Mouse (Mus musculus) small intestine, adult 2 months (tissue): Measurements from ENCODE around the gene Tmem8b. TPM values are rescaled to one million over a fixed set of nuclear protein-coding genes. Genes with fewer than 3 reads are reported as not detected.

Experiments used
- H3K27ac ChIP-seq: fragments of 200-500 bp; 2 replicates; pipeline ENCODE4 v1.5.1; 2012; ENCODE audit warnings: low read depth, low read length, control low read depth, inconsistent platforms; ENCODE audit not compliant: insufficient read depth
- H3K27me3 ChIP-seq: fragments of 200-500 bp; 2 replicates; pipeline ENCODE4 v1.6.1; 2012; ENCODE audit warnings: mild to moderate bottlenecking, moderate library complexity, low read length, inconsistent platforms; ENCODE audit not compliant: control insufficient read depth, insufficient read depth
- H3K36me3 ChIP-seq: fragments of 200-500 bp; 2 replicates; pipeline ENCODE4 v1.6.1; 2012; ENCODE audit warnings: mild to moderate bottlenecking, low read length, control low read depth, inconsistent platforms; ENCODE audit not compliant: control insufficient read depth, insufficient read depth
- H3K4me1 ChIP-seq: fragments of 200-500 bp; 2 replicates; pipeline ENCODE4 v1.6.1; 2012; ENCODE audit warnings: low read length, inconsistent platforms, mixed read lengths; ENCODE audit not compliant: control insufficient read depth, insufficient read depth, insufficient read length
- H3K4me3 ChIP-seq: fragments of 200-500 bp; 2 replicates; pipeline ENCODE4 v1.5.1; 2012; ENCODE audit warnings: low read depth, mild to moderate bottlenecking, control low read depth, inconsistent platforms, low read length, moderate library complexity
- CTCF ChIP-seq: fragments of 200-500 bp; IDR thresholded peaks from 2 replicates; pipeline ENCODE4 v1.5.1; 2012; ENCODE audit warnings: low read depth, mild to moderate bottlenecking, control low read depth, inconsistent platforms, low read length, moderate library complexity, mixed read lengths; ENCODE audit not compliant: insufficient replicate concordance, insufficient read length; ENCODE audit errors: extremely low read depth
- POLR2A ChIP-seq: fragments of 200-500 bp; IDR thresholded peaks from 2 replicates; pipeline ENCODE4 v1.6.1; 2012; ENCODE audit warnings: low read depth, mild to moderate bottlenecking, control low read depth, inconsistent platforms, low read length, moderate library complexity
- WGBS: fragments of 180-500 bp; shearing (Covaris S2); methylation state at CpG from one replicate; pipeline ENCODE4 v1.1.7; 2018; 5-methylcytosine and 5-hydroxymethylcytosine counted together
- polyA plus RNA-seq: library from polyadenylated mRNA; depleted of rRNA; stranded (reverse); fragments of >200 nt; gene quantifications from 2 replicates; pipeline ENCODE4 v1.2.3, GENCODE M21; 2012

The Tmem8b gene
- polyA plus RNA-seq, 1 experiment = 4.3 TPM

DNA sequence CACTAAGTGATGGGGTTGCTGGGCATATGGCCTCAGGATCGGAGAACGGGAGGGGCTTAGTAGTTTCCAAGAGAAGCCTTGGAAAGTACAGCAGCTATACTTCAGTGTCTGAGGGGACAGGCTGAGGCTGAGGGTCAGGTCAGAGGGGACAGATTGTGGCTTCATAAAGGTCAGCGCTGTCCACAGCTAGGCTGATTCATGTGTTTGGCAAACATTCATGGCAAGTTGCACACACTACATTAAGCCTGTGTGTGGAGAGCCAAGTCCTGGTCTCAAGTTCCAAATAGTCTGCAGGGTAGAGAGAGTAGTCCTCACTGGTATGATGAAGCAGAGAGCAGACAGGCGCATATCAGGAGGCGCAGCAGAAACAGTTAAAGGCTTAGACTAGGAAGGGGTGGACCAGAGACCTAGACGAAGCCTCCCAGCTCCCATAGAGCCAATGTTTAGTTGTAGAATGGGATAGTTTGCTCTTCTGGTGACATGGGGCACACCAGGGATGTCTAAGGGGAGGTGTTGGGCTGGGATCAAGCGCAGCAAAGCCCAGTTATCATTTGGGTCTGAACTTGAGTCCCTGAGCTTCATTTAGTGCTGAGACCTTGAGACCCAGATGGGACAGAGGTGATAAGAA lies 10.8 kb downstream of the Tmem8b start:
- TF ChIP-seq POLR2A = no peak
- TF ChIP-seq CTCF = no peak
- WGBS = 93% methylated on average over 7 of the region's 7 CpGs

DNA sequence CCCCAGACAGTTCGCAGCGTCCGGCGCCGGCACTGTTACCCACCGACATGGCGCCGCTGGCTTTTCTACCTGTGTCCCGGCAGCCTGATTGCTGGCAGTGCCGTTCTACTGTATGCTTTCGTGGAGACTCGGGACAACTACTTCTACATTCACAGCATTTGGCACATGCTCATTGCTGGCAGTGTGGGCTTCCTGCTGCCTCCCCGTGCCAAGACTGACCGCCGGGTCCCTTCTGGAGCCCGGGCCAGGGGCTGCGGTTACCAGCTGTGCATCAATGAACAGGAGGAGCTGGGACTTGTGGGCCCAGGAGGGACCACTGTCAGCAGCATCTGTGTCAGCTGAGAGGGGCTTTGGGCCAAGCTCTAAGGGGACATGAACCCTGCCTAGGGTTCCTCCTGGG lies 21.2 kb downstream of the Tmem8b start:
- TF ChIP-seq CTCF (no peak), POLR2A (no peak)
- no peaks in the 10 kb centered on the region; the same call in 1 of the 2 replicates for H3K27me3 ChIP-seq
- 97% methylated on average over 17 of the region's 17 CpGs for WGBS
- no peaks in the 10 kb centered on the region for H3K36me3 ChIP-seq
- H3K4me1 ChIP-seq = peaks cover under 1% of the 10 kb centered on the region; the same call in 1 of the 2 replicates
- no peak overlapping the region for H3K4me3 ChIP-seq
- no peak overlapping the region for H3K27ac ChIP-seq

More for the DNA sequence above, 10.8 kb downstream of the Tmem8b start:
- H3K36me3 ChIP-seq = no peaks in the 10 kb centered on the region
- peaks cover 3% of the 10 kb centered on the region; the same call in 1 of the 2 replicates for H3K4me1 ChIP-seq
- H3K4me3 ChIP-seq = no peak overlapping the region
- H3K27me3 ChIP-seq = no peaks in the 10 kb centered on the region
- no peak overlapping the region for H3K27ac ChIP-seq

DNA sequence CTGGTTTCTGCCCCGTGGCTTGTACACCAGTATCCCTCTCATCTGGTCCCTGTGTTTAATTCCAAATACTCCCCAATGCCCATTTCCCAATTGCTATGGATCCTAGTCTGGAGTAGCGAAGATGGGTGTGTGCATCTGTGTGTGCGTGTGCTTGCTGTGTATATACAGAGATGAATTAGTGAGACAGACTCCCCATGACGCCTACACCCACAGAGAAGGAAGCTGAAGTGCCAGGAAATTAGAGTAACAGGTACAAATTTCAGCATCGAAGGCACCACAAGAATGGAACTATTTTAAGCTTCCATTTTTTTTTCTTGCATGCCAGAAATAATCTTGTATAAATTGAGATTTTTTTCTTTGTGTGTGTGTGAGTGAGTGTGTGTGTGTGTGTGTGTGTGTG lies 22.3 kb downstream of the Tmem8b start:
- peaks cover 5% of the 10 kb centered on the region for H3K4me1 ChIP-seq
- TF ChIP-seq CTCF (no peak), POLR2A (no peak)
- H3K27me3 ChIP-seq = no peaks in the 10 kb centered on the region; the same call in 1 of the 2 replicates
- no peak overlapping the region for H3K27ac ChIP-seq
- H3K36me3 ChIP-seq = no peaks in the 10 kb centered on the region
- WGBS = 76% methylated on average over 5 of the region's 5 CpGs
- no peak overlapping the region for H3K4me3 ChIP-seq

DNA sequence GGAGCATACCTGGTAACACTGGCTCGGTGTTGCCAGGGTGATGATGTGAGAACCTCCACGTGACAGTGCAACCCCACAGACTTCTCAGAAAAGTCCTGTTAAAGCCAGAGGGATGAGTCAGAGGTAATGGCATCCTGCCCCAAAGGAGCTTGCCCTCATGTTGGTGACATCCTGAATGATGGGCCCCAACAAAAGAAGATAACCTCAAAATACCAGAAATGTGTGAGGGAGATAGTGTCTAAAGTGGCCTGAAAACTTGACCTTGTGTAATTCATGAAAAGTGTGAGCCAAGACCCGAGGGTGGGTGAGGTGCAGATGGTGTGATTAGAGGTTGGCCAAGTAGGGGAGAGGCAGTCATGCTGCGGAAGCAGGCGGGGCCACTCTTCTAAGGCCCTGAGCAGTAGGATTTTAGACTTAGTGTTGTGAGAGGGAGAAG lies 25.1 kb downstream of the Tmem8b start:
- no peak for TF ChIP-seq POLR2A
- TF ChIP-seq CTCF = no peak
- Histone ChIP-seq H3K36me3 (no peaks in the 10 kb centered on the region), H3K27ac (no peak overlapping the region), H3K4me3 (no peak overlapping the region), H3K4me1 (peaks cover 5% of the 10 kb centered on the region), H3K27me3 (no peaks in the 10 kb centered on the region)
- WGBS = 59% methylated on average over 5 of the region's 5 CpGs

DNA sequence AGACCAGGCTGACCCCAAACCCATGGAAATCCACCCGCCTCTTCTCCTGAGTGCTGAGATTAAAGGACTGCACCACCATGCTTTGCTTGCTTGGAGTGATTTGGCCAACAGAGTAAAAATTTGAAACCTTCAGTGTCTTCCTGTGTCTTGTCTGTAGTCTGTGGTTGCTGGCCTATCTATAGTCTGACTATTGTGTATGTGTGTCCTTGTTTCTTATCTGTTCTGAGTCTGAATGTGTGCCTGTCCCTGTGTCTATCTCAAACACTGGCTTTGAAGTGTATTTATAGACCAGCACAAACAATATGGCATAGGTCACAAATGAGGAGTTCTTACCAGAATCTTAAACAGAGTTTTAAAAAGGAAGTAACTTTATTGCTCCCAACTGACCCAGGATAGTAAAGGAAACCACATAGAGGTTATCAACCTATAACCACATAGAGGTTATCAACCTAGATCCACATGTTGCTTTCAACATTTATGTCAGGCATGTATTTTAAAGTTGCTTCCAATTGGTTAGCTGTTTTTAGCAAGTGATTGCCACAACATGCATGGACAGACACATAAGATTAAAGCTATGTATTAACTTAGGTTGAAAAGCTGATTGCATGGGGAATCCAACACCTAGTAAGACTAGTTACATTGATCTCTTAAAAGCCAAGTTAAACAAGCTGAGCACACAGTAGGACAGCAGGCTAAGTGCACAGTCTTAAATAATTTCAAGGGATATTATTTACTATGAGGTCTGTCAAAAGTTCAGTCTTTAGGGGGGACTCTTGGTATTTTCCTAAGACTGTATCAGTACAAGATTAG lies 25.9 kb downstream of the Tmem8b start:
- TF ChIP-seq CTCF = no peak
- no peak for TF ChIP-seq POLR2A
- Histone ChIP-seq H3K4me3 (no peak overlapping the region), H3K27ac (no peak overlapping the region), H3K4me1 (peaks cover 5% of the 10 kb centered on the region), H3K36me3 (no peaks in the 10 kb centered on the region), H3K27me3 (no peaks in the 10 kb centered on the region)
- WGBS = 79% methylated on average over 1 of the region's 1 CpGs

DNA sequence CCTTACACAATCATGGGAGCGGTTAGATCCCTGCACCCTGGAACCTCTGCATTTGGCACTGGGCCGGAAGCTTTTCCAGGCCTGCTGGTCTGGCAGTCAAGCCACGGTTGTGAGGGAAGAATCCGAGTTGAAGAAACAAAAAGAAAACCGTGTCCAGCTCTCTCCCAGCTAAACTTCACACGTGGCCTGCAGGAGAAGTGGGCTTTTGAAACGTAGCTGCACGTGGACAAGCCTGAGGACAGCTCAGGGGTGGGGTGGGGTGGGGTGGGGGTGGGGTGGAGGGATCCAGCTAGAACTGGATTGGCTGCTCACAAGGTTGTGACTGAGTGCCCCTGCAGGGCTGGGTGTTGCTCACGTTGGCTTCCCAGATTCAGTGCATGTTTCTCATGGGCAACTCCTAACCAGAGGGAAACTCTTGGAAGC lies 26.5 kb downstream of the Tmem8b start:
- peaks cover 5% of the 10 kb centered on the region for H3K4me1 ChIP-seq
- no peaks in the 10 kb centered on the region for H3K27me3 ChIP-seq
- H3K36me3 ChIP-seq = no peaks in the 10 kb centered on the region
- no peak overlapping the region for H3K27ac ChIP-seq
- no peak overlapping the region for H3K4me3 ChIP-seq
- TF ChIP-seq CTCF = no peak
- TF ChIP-seq POLR2A = no peak
- 11% methylated on average over 9 of the region's 9 CpGs for WGBS

DNA sequence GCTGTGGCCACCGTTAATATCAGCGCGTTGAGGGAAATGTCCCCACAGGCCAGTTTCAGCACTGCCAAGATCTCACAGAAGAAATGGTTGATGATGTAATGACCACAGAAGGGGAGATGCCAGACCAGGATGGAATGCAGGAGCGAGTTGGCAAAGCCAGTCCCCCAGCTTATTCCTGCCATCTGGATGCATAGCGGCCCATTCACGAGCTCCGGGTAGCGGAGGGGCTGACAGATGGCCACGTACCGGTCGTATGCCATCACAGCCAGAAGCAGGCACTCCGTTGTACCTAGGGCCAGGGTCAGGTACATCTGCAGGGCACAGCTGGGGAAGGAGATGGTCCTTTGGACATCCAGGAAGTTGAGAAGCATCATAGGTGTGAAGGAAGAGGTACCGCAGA lies 27.8 kb downstream of the Tmem8b start:
- Histone ChIP-seq H3K36me3 (no peaks in the 10 kb centered on the region), H3K4me1 (peaks cover 5% of the 10 kb centered on the region), H3K27me3 (no peaks in the 10 kb centered on the region), H3K4me3 (no peak overlapping the region), H3K27ac (no peak overlapping the region)
- 93% methylated on average over 13 of the region's 13 CpGs for WGBS
- TF ChIP-seq CTCF (no peak), POLR2A (no peak)
